Mouse (Mus musculus) embryonic fibroblast, embryonic 13.5 days (primary cell): ENCODE data around the gene Ttll7. TPM values are rescaled to one million over a fixed set of nuclear protein-coding genes. Genes with fewer than 3 reads are reported as not detected.

Source experiments
- H3K27ac ChIP-seq: 2 replicates; pipeline ENCODE4 v1.5.1; 2012; ENCODE audit warnings: low read length, control low read depth, inconsistent platforms; ENCODE audit not compliant: insufficient read depth
- H3K4me1 ChIP-seq: 2 replicates; pipeline ENCODE4 v1.6.1; 2011; ENCODE audit warnings: low read length; ENCODE audit not compliant: control insufficient read depth, insufficient read depth
- H3K4me3 ChIP-seq: 2 replicates; pipeline ENCODE4 v1.5.1; 2011; ENCODE audit warnings: mild to moderate bottlenecking, control low read depth, low read length; ENCODE audit not compliant: insufficient read depth
- CTCF ChIP-seq: IDR thresholded peaks from 2 replicates; pipeline ENCODE4 v1.5.1; 2011; ENCODE audit warnings: mild to moderate bottlenecking, control low read depth, low read length, moderate library complexity, borderline replicate concordance; ENCODE audit not compliant: insufficient read depth
- POLR2A ChIP-seq: IDR thresholded peaks from 2 replicates; pipeline ENCODE4 v1.6.1; 2011; ENCODE audit warnings: low read depth, mild to moderate bottlenecking, control low read depth, low read length, moderate library complexity
- polyA plus RNA-seq: library from polyadenylated mRNA; stranded (reverse); fragments of >200 nt; gene quantifications from 2 replicates; pipeline ENCODE4 v1.2.4, GENCODE M21; 2011; ENCODE audit warnings: low read depth; ENCODE audit not compliant: missing spikeins, insufficient read length

Ttll7 gene
- polyA plus RNA-seq, 1 experiment: 7.0 TPM

DNA sequence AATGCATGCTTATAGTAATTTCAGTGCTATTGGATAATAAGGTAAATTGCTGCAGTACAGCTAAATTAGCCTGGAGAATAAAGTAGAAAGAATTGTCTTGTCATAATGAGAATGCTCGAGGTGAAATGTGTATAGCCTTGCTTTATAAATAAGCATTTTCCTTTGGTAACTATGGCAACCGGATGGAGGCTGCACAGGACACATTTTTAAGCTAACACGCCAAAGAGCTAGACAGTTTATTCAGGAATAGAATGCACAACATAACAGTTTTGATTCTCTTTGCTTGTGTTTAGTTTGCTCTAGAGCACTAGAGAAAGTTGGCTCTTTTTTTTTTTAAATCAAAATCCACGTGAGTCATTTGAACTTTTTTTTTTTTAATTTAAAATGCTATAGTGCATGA lies 49.6 kb downstream of the Ttll7 start:
- no peak overlapping the region for H3K4me3 ChIP-seq
- H3K27ac ChIP-seq: no peak overlapping the region
- no peaks in the 10 kb centered on the region for H3K4me1 ChIP-seq
- TF ChIP-seq CTCF (no peak), POLR2A (no peak)

DNA sequence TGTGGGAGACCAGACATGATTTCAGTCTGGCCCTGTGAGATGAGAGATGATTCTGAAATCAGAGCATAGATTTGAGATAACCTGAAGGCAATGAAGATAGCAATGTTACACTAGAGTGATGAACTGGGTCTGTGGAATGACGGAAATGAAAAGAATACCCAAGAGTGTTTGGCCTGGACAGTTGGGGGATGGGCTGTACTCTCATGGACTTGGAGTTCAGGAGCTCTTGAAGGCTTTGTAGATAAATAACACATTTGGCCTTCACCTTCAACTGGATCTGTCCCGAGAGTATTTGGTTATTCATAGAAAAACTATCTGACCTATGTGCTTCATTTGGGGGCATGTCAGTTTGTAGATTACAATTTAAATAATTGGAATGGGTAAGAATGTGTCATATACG lies 53.4 kb downstream of the Ttll7 start:
- no peaks in the 10 kb centered on the region for H3K4me1 ChIP-seq
- no peak for TF ChIP-seq POLR2A
- no peak for TF ChIP-seq CTCF
- no peak overlapping the region for H3K4me3 ChIP-seq
- no peak overlapping the region for H3K27ac ChIP-seq

- H3K4me3 ChIP-seq: no peak overlapping the region
These were observed 56.8 kb downstream of the Ttll7 start for GRCm38 (mm10) chr3:146908922-146909321.

GRCm38 (mm10) chr3:146913107-146913506 lies 60.9 kb downstream of the Ttll7 start:
- Histone ChIP-seq H3K4me1 (no peaks in the 10 kb centered on the region), H3K4me3 (no peak overlapping the region), H3K27ac (no peak overlapping the region)
- TF ChIP-seq CTCF (no peak), POLR2A (no peak)

More at GRCm38 (mm10) chr3:146908922-146909321, 56.8 kb downstream of the Ttll7 start:
- H3K4me1 ChIP-seq: no peaks in the 10 kb centered on the region
- TF ChIP-seq CTCF (no peak), POLR2A (no peak)
- no peak overlapping the region for H3K27ac ChIP-seq

- H3K27ac ChIP-seq: no peak overlapping the region
- no peak overlapping the region for H3K4me3 ChIP-seq
- TF ChIP-seq POLR2A (no peak), CTCF (peak; percentile 90)
- H3K4me1 ChIP-seq: no peaks in the 10 kb centered on the region
These were observed 62.6 kb downstream of the Ttll7 start for GRCm38 (mm10) chr3:146914798-146915197.

DNA sequence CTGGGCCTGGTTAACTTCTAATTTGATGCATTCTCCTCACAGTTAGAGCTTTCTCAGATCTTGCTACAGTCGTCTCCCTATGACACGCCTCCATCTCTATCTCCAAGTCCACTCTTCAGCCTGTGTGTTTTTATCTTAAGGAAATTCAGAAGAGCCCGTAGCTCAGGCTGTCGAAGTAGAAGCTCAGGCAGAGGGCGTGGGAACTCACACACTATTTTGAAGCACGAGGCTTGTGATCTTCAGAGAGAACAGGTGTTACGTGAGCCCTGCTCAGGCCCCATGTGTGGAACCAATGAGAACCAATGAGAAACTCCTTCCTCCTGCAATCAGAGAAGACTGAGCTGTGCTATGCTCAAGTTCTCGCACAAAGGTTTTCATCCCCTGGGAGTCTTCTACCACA lies 65.7 kb downstream of the Ttll7 start:
- TF ChIP-seq POLR2A: no peak
- no peak for TF ChIP-seq CTCF
- no peak overlapping the region for H3K4me3 ChIP-seq
- H3K4me1 ChIP-seq: no peaks in the 10 kb centered on the region
- no peak overlapping the region for H3K27ac ChIP-seq

DNA sequence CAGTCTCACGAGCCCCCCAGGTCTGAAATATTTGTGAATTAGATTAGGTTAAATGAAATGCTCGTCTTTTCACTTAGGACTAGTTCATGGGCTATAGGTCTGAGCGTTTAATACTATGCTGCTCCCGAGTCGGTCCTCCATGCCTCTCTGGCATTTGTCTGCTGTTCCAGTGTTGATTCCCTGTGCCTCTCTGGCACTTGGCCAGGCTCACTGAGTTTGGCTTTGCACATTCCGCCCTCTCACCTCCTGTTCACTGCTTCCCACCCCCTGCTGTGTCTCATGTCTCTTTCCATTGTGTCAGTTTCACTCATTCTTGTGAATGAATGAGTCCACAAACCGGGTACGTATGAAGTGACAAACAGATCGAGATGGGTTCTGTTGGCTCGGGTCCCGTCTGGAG lies 66.2 kb downstream of the Ttll7 start:
- Histone ChIP-seq H3K4me1 (no peaks in the 10 kb centered on the region), H3K4me3 (no peak overlapping the region), H3K27ac (no peak overlapping the region)
- TF ChIP-seq POLR2A: no peak
- TF ChIP-seq CTCF: no peak

- Histone ChIP-seq H3K4me1 (no peaks in the 10 kb centered on the region), H3K27ac (no peak overlapping the region), H3K4me3 (no peak overlapping the region)
- TF ChIP-seq POLR2A (no peak), CTCF (no peak)
These were observed 75.3 kb downstream of the Ttll7 start for GRCm38 (mm10) chr3:146927311-146928015.

- H3K4me1 ChIP-seq: no peaks in the 10 kb centered on the region
- no peak overlapping the region for H3K27ac ChIP-seq
- TF ChIP-seq CTCF: no peak
- TF ChIP-seq POLR2A: no peak
- no peak overlapping the region for H3K4me3 ChIP-seq
These were observed 76.0 kb downstream of the Ttll7 start for GRCm38 (mm10) chr3:146928141-146928540.

DNA sequence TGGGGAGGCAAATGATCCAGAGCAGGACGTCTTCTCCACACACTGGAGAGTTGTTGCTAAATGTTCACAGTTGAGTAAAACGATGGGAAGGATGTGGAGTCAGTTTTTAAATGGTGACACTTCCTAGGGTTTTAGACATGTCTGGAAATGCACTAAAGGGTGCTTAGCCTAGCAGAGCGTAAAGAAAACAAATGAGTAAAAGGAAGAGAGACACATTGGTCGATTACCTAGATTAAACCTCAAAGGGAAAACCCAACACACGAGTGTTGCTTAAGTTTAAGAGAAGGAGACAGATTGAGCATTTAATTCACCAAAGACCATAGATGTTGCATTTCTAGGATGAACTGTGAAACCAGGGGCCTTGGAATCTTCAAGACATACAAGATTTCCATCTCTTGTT lies 76.8 kb downstream of the Ttll7 start:
- TF ChIP-seq CTCF: no peak
- TF ChIP-seq POLR2A: no peak
- H3K4me3 ChIP-seq: no peak overlapping the region
- no peak overlapping the region for H3K27ac ChIP-seq
- H3K4me1 ChIP-seq: no peaks in the 10 kb centered on the region
